Mouse (Mus musculus): ENCODE results near the gene Map3k7.

DNA sequence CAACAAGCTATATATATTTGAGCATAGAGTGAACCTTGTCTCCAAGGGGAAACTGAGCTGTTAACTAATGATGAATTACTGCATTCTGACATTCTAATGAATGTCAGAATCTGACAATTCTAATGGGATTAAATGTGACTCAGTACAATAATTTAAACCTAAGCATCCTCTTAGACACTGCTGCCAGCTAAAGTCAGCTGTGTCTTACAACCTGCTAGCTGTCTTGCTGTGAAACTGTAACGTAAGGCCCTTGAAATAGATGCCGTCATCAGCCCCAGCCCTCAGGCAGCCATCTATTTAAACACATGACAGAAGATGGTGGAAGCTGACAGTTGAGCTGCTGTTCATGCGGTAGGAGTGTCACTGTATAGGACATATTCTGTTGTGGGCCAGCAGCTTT lies 37.6 kb downstream of the Map3k7 start:
- TF ChIP-seq CTCF (IDR thresholded peaks at IDR 0.05; ENCODE audit: low read depth, low read length) (no peak), TAL1 (conservative IDR thresholded peaks at IDR 0.05; ENCODE audit: low read depth, low read length) (no peak)

Measured in G1E (cell line).